Mouse (Mus musculus) midbrain, embryonic 14.5 days (tissue): Measurements from ENCODE around the gene Tm4sf1. TPM values are rescaled to one million over a fixed set of nuclear protein-coding genes. Genes with fewer than 3 reads are reported as not detected.

Experiments
- ATAC-seq: fragments of 200-750 bp; cut with Nextera tagmentation; 2 replicates; pipeline ENCODE4 v1.8.0; 2017; ENCODE audit warnings: moderate number of reproducible peaks, moderate library complexity; ENCODE audit not compliant: low FRiP score, low TSS enrichment
- DNase-seq: peaks from one replicate; pipeline ENCODE4 v3.0.0-alpha.2; 2015
- H3K27ac ChIP-seq: fragments of 300-500 bp; sonication (generic); replicated peaks from 2 replicates; pipeline ENCODE4 v1.5.1; 2014; ENCODE audit warnings: mild to moderate bottlenecking, low read depth, low read length, moderate library complexity
- H3K27me3 ChIP-seq: fragments of 300-500 bp; sonication (generic); 2 replicates; pipeline ENCODE4 v1.6.1; 2014; ENCODE audit warnings: low read length, control low read depth, mixed read lengths; ENCODE audit not compliant: control insufficient read depth, insufficient read depth
- H3K36me3 ChIP-seq: fragments of 300-500 bp; sonication (generic); 2 replicates; pipeline ENCODE4 v1.6.1; 2014; ENCODE audit warnings: low read length, control low read depth; ENCODE audit not compliant: control insufficient read depth, insufficient read depth
- H3K4me1 ChIP-seq: fragments of 300-500 bp; sonication (generic); 2 replicates; pipeline ENCODE4 v1.6.1; 2014; ENCODE audit warnings: mild to moderate bottlenecking, antibody characterized with exemption, low read length, control low read depth; ENCODE audit not compliant: control insufficient read depth, insufficient read depth
- H3K4me2 ChIP-seq: fragments of 300-500 bp; sonication (generic); 2 replicates; pipeline ENCODE4 v1.6.1; 2014; ENCODE audit warnings: mild to moderate bottlenecking, low read length, moderate library complexity
- H3K4me3 ChIP-seq: fragments of 300-500 bp; sonication (generic); replicated peaks from 2 replicates; pipeline ENCODE4 v1.5.1; 2014; ENCODE audit warnings: low read depth, low read length
- H3K9ac ChIP-seq: fragments of 300-500 bp; sonication (generic); replicated peaks from 2 replicates; pipeline ENCODE4 v1.6.1; 2014; ENCODE audit warnings: mild to moderate bottlenecking, low read length, moderate library complexity
- H3K9me3 ChIP-seq: fragments of 300-500 bp; sonication (generic); 2 replicates; pipeline ENCODE4 v1.6.1; 2016; ENCODE audit warnings: low read length, control low read depth, mixed read lengths; ENCODE audit not compliant: control insufficient read depth
- WGBS: fragments of 180-500 bp; shearing (Covaris S2); extraction: QIAGEN DNeasy Blood & Tissue Kit; methylation state at CpG from one replicate; pipeline ENCODE4 v1.1.7; 2014; 5-methylcytosine and 5-hydroxymethylcytosine counted together
- polyA plus RNA-seq: library from polyadenylated mRNA; unstranded; fragments of >200 nt; fragmentation: Nextera tagmentation; extraction: Ambion mirVana; gene quantifications from 2 replicates; pipeline ENCODE4 v1.2.1, GENCODE M21; 2014

The Tm4sf1 gene
- polyA plus RNA-seq, 1 experiment from 2014 or later: 22.3 TPM

DNA sequence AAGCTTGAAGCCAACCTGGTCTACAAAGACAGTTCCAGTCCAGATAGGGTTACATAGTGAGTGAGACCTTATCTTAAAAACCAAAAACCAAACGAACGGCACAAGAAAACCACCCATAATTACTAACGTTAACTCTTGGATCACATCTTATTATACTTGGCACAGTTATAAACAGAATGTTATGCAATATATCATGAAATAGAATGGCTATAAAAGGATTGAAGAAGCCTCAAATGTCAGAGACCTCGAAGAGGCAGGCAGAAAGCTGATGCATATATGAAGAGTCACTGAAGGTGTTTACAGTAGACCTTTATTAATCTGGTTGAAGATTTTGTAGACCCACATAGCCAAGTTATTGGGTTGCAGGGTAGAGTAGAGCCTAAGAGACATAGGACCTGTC lies 3.8 kb upstream of the Tm4sf1 start:
- H3K9me3 ChIP-seq: no peaks in the 10 kb centered on the region
- WGBS: 89% methylated on average over 4 of the region's 4 CpGs
- H3K4me1 ChIP-seq: no peaks in the 10 kb centered on the region
- DNase-seq: no peak
- H3K4me2 ChIP-seq: no peak overlapping the region
- ATAC-seq: no peak
- no peak overlapping the region for H3K9ac ChIP-seq
- H3K4me3 ChIP-seq: no peak overlapping the region
- H3K27me3 ChIP-seq: no peaks in the 10 kb centered on the region
- H3K27ac ChIP-seq: no peak overlapping the region
- H3K36me3 ChIP-seq: no peaks in the 10 kb centered on the region

DNA sequence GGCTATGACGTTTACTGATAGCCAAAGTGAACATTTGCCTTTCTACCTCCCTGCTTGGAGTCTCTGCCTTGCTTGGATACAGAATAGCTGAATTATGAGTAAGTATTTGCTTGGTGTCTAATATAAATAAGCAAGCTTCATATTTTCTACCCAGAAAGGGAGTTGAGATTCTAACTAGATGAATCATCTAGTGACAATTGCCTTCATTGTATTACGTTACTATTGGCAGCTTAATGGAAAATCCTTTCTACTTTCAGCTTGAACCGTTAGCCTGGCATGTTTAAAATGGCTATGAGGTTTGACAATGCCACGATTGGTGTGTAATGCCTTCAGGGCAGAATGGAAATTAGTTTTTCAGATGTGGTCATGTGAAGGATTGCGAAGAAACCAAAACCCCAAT lies 2.7 kb upstream of the Tm4sf1 start:
- DNase-seq (peak; percentile 21), ATAC-seq (no peak)
- no peaks in the 10 kb centered on the region for H3K36me3 ChIP-seq
- H3K4me2 ChIP-seq: no peak overlapping the region
- 65% methylated on average over 5 of the region's 5 CpGs for WGBS
- H3K9me3 ChIP-seq: no peaks in the 10 kb centered on the region
- H3K9ac ChIP-seq: no peak overlapping the region
- no peaks in the 10 kb centered on the region for H3K27me3 ChIP-seq
- no peak overlapping the region for H3K27ac ChIP-seq
- no peaks in the 10 kb centered on the region for H3K4me1 ChIP-seq
- no peak overlapping the region for H3K4me3 ChIP-seq

DNA sequence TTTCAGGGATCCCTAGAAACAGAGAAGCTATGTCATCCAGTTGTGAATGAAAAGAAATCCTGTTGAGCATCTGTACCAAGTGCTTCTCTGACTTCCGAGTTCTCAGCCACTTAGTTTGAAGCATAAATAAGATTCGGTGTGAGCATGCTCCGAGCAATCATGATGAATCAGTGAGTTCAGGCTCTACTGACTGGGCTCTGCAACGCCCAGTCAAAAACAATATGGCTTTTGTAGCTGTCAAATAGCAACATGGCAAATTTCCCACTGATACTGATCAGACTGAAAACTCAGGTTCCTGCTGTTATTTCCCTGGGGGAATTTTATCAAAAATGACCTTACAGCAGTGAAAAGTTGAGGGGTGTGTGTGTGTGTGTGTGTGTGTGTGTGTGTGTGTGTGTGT lies 2.3 kb upstream of the Tm4sf1 start:
- no peak overlapping the region for H3K4me3 ChIP-seq
- DNase-seq: peak; percentile 13
- H3K9me3 ChIP-seq: no peaks in the 10 kb centered on the region
- H3K27me3 ChIP-seq: no peaks in the 10 kb centered on the region
- no peaks in the 10 kb centered on the region for H3K4me1 ChIP-seq
- H3K9ac ChIP-seq: no peak overlapping the region
- H3K36me3 ChIP-seq: no peaks in the 10 kb centered on the region
- H3K4me2 ChIP-seq: no peak overlapping the region
- H3K27ac ChIP-seq: no peak overlapping the region
- ATAC-seq: no peak
- WGBS: 71% methylated on average over 4 of the region's 4 CpGs

DNA sequence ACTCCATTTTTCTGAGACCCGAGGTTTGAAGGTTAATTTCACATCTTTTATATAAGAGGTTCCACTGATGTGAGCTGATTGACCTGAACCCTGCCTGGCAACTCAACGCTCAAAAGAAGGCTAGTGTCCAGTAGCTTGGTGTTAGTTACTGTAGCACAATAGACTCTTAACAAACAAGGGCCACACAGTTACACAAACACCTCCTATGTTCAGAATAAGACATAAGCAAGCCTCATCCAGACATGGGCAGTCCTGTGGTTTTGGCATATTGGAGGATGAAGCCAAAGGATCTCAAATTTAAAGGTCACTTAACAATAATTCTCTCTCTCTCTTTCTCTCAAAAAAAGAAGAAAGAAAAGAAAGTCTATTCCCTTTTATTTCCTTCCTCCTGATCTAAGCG lies 1.7 kb upstream of the Tm4sf1 start:
- Histone ChIP-seq H3K9ac (no peak overlapping the region), H3K9me3 (no peaks in the 10 kb centered on the region), H3K4me1 (no peaks in the 10 kb centered on the region), H3K4me2 (no peak overlapping the region), H3K36me3 (no peaks in the 10 kb centered on the region), H3K27ac (no peak overlapping the region), H3K27me3 (no peaks in the 10 kb centered on the region), H3K4me3 (no peak overlapping the region)
- no peak for DNase-seq
- WGBS: 80% methylated on average over 3 of the region's 3 CpGs
- ATAC-seq: no peak

DNA sequence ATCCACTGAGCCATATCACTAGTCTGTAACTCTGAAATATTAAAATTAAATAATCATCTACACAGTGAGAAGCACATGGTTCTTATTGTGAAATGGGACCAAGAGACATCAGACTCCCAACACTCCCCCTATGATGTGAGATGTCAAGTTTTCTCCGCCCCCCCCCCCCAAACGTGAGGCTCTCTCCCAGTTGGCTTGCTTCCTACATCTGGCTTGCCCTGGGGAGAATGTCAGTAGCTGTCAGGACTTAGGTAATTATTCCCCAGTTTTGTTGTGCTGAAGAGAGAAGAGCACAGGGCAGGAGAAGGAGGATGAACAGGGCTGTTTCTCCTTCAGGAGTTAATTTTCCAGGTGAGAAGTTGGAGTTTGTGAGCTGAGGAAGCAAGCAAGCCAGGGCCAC lies 1.1 kb upstream of the Tm4sf1 start:
- Histone ChIP-seq H3K9ac (no peak overlapping the region), H3K36me3 (no peaks in the 10 kb centered on the region), H3K27ac (no peak overlapping the region), H3K4me3 (no peak overlapping the region), H3K4me1 (no peaks in the 10 kb centered on the region), H3K9me3 (no peaks in the 10 kb centered on the region), H3K4me2 (no peak overlapping the region), H3K27me3 (no peaks in the 10 kb centered on the region)
- no peak for ATAC-seq
- DNase-seq: no peak
- 64% methylated on average over 2 of the region's 2 CpGs for WGBS

DNA sequence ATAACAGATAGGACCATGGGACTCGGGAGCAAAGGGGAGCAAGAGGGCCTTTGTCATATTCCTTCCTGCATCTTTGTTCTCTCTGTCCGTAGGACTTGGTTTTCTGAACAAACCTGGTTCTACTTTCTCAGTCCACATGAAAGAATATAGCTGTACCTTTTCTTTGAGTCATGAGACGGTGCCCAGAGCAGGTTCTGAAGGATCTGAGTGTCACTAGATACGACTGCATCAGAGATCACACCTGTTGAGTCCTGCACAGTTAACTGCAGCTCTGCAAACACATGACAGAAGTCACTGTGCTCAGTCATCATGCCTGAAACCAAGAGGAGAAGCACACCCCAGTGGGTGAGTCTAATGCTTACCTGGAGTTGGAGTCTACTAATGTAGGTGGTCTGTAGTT lies 422 bp downstream of the Tm4sf1 start:
- Histone ChIP-seq H3K4me3 (no peak overlapping the region), H3K27ac (no peak overlapping the region), H3K36me3 (no peaks in the 10 kb centered on the region), H3K27me3 (no peaks in the 10 kb centered on the region), H3K9me3 (no peaks in the 10 kb centered on the region), H3K4me2 (no peak overlapping the region), H3K4me1 (no peaks in the 10 kb centered on the region), H3K9ac (no peak overlapping the region)
- 84% methylated on average over 4 of the region's 4 CpGs for WGBS
- DNase-seq (no peak), ATAC-seq (no peak)

DNA sequence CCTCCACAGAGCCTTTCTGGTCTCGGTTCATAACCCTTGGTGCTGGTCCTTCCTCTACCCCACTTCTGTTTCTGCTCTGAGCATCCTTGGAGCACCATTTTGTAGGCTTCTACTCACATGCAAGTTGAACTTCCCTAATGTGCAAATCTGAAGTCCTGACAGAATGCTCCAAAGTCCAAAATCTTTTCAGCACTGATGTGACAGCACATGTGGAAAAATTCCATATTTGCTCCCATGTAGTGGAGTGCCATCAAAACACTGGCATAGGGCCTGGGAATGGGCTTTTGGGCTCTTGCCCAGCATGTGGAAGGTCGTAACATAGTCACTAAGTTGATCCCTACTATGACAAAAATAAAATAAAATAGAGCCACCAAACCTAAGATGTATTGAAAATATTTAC lies 3.8 kb downstream of the Tm4sf1 start:
- H3K36me3 ChIP-seq: no peaks in the 10 kb centered on the region
- H3K4me1 ChIP-seq: no peaks in the 10 kb centered on the region
- no peak overlapping the region for H3K4me2 ChIP-seq
- no peak overlapping the region for H3K9ac ChIP-seq
- no peak overlapping the region for H3K27ac ChIP-seq
- DNase-seq (no peak), ATAC-seq (no peak)
- no peaks in the 10 kb centered on the region for H3K9me3 ChIP-seq
- 82% methylated on average over 2 of the region's 2 CpGs for WGBS
- no peak overlapping the region for H3K4me3 ChIP-seq
- no peaks in the 10 kb centered on the region for H3K27me3 ChIP-seq

DNA sequence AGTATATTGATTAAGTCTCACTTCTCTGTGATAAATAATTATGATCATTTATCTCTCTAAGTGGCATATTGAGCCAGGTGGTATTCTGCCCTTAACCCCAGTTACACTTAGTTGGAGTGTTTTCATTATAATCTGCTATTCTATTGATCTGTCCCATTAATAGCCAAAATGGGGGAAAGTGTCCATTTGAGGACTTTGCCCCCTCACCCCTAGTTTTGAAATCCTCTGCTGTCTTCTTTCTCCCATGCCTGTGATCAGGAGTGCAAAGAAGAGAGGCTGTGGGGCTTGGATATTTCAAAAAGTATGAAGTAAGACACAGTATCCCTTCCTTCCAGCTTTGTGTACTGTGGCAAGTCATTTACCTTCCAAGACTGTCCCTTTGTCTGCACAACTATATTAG lies 5.2 kb downstream of the Tm4sf1 start:
- ATAC-seq (no peak), DNase-seq (no peak)
- H3K4me1 ChIP-seq: no peaks in the 10 kb centered on the region
- H3K9ac ChIP-seq: no peak overlapping the region
- H3K4me2 ChIP-seq: no peak overlapping the region
- no peaks in the 10 kb centered on the region for H3K9me3 ChIP-seq
- no peak overlapping the region for H3K27ac ChIP-seq
- no peaks in the 10 kb centered on the region for H3K36me3 ChIP-seq
- H3K27me3 ChIP-seq: no peaks in the 10 kb centered on the region
- no peak overlapping the region for H3K4me3 ChIP-seq

DNA sequence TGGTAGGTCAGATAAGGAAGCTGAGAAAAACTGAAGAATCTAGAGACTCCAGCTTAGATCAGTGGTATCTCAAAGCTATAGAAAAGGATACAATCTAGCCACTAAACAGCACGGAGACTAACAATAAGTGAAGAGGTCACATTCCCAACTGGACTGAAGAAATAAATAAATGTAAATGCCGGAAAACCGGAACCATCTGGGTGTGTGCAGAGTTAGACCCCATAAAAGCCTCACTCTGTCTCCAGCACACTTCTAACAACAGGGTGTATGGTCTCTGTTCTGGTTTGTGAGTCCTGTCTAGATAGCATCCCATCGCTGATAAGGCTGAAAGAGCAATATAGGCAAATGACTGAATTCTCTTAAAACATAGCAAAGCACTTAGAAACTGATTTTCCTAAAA lies 6.2 kb downstream of the Tm4sf1 start:
- ATAC-seq (no peak), DNase-seq (no peak)
- Histone ChIP-seq H3K27me3 (no peaks in the 10 kb centered on the region), H3K4me2 (no peak overlapping the region), H3K27ac (no peak overlapping the region), H3K4me1 (no peaks in the 10 kb centered on the region), H3K9ac (no peak overlapping the region), H3K9me3 (no peaks in the 10 kb centered on the region), H3K36me3 (no peaks in the 10 kb centered on the region), H3K4me3 (no peak overlapping the region)
- WGBS: 88% methylated on average over 4 of the region's 4 CpGs
